Mouse (Mus musculus) heart, embryonic 10.5 days (tissue): ENCODE measurements at regions not wholly inside any gene's neighbourhood (a gene's known extent, or its start where the extent isn't known, plus 50 kb on each side); places are given as distances from the start of the nearest gene placed in this dataset.
A peak's percentile ranks its signal among the peaks of the same experiment; 100 is the strongest.

Experiments
- DNase-seq: peaks from one replicate; pipeline ENCODE4 v3.0.0-alpha.2; 2017; ENCODE audit warnings: low spot score
- H3K27ac ChIP-seq: fragments of 300-500 bp; sonication (generic); 2 replicates; pipeline ENCODE4 v1.5.1; 2016; ENCODE audit warnings: mild to moderate bottlenecking
- H3K27me3 ChIP-seq: fragments of 300-500 bp; sonication (generic); 2 replicates; pipeline ENCODE4 v1.6.1; 2016; ENCODE audit warnings: mild to moderate bottlenecking; ENCODE audit not compliant: poor library complexity, insufficient read depth, severe bottlenecking
- H3K36me3 ChIP-seq: fragments of 300-500 bp; sonication (generic); 2 replicates; pipeline ENCODE4 v1.6.1; 2016; ENCODE audit warnings: mild to moderate bottlenecking, moderate library complexity
- H3K4me1 ChIP-seq: fragments of 300-500 bp; sonication (generic); 2 replicates; pipeline ENCODE4 v1.6.1; 2016; ENCODE audit warnings: mild to moderate bottlenecking
- H3K4me3 ChIP-seq: fragments of 300-500 bp; sonication (generic); 2 replicates; pipeline ENCODE4 v1.5.1; 2016; ENCODE audit warnings: mild to moderate bottlenecking, moderate library complexity
- H3K9me3 ChIP-seq: fragments of 300-500 bp; sonication (generic); 2 replicates; pipeline ENCODE4 v1.6.1; 2016; ENCODE audit warnings: mild to moderate bottlenecking, moderate library complexity
- whole genome bisulfite sequencing: fragments of 180-500 bp; shearing (Covaris S2); methylation state at CpG from one replicate; pipeline ENCODE4 v1.1.7; 2016; 5-methylcytosine and 5-hydroxymethylcytosine counted together

GRCm38 (mm10) chr19:44659316-44659715 is 96.5 kb upstream of the Pax2 start:
- H3K27me3 ChIP-seq, result peaks cover 92% of the 10 kb centered on the region
- H3K9me3 ChIP-seq, result no peaks in the 10 kb centered on the region
- peaks cover 9% of the 10 kb centered on the region; the same call in 1 of the 2 replicates for H3K4me1 ChIP-seq
- DNase-seq, result no peak
- H3K4me3 ChIP-seq, result no peak overlapping the region
- H3K36me3 ChIP-seq, result no peaks in the 10 kb centered on the region
- no peak overlapping the region for H3K27ac ChIP-seq
- 26% methylated on average over 10 of the region's 10 CpGs for WGBS

GRCm38 (mm10) chr19:44669535-44669958 is 86.3 kb upstream of the Pax2 start:
- DNase-seq, result no peak
- under 1% methylated on average over 14 of the region's 14 CpGs for WGBS
- H3K36me3 ChIP-seq, result no peaks in the 10 kb centered on the region
- H3K4me1 ChIP-seq, result peaks cover 31% of the 10 kb centered on the region
- H3K27ac ChIP-seq, result no peak overlapping the region
- peaks cover 99% of the 10 kb centered on the region for H3K27me3 ChIP-seq
- H3K9me3 ChIP-seq, result no peaks in the 10 kb centered on the region
- H3K4me3 ChIP-seq, result peak overlapping the region; percentile 51

GRCm38 (mm10) chr19:44674621-44675245 is 81.1 kb upstream of the Pax2 start:
- DNase-seq, result no peak
- WGBS, result 11% methylated on average over 45 of the region's 45 CpGs
- Histone ChIP-seq H3K27me3 (peaks cover 100% of the 10 kb centered on the region), H3K9me3 (no peaks in the 10 kb centered on the region), H3K4me3 (no peak overlapping the region), H3K4me1 (peaks cover 26% of the 10 kb centered on the region), H3K36me3 (no peaks in the 10 kb centered on the region), H3K27ac (no peak overlapping the region)

- H3K36me3 ChIP-seq, result no peaks in the 10 kb centered on the region
- 8% methylated on average over 12 of the region's 12 CpGs for WGBS
- no peak for DNase-seq
- H3K4me3 ChIP-seq, result no peak overlapping the region
- no peak overlapping the region for H3K27ac ChIP-seq
- peaks cover 100% of the 10 kb centered on the region for H3K27me3 ChIP-seq
- no peaks in the 10 kb centered on the region for H3K9me3 ChIP-seq
- peaks cover 7% of the 10 kb centered on the region for H3K4me1 ChIP-seq
These were observed 79.2 kb upstream of the Pax2 start for GRCm38 (mm10) chr19:44676555-44677120.

GRCm38 (mm10) chr19:44677295-44677694 is 78.5 kb upstream of the Pax2 start:
- 56% methylated on average over 8 of the region's 8 CpGs for WGBS

GRCm38 (mm10) chr19:44678686-44679085 is 77.2 kb upstream of the Pax2 start:
- 63% methylated on average over 1 of the region's 1 CpGs for WGBS

More at GRCm38 (mm10) chr19:44677295-44677694, 78.5 kb upstream of the Pax2 start:
- DNase-seq, result no peak
- Histone ChIP-seq H3K27ac (no peak overlapping the region), H3K4me3 (no peak overlapping the region), H3K4me1 (peaks cover under 1% of the 10 kb centered on the region), H3K9me3 (no peaks in the 10 kb centered on the region), H3K27me3 (peaks cover 100% of the 10 kb centered on the region), H3K36me3 (no peaks in the 10 kb centered on the region)

GRCm38 (mm10) chr19:44681675-44682074 is 74.2 kb upstream of the Pax2 start:
- DNase-seq, result no peak
- WGBS, result 20% methylated on average over 8 of the region's 8 CpGs

More at GRCm38 (mm10) chr19:44678686-44679085, 77.2 kb upstream of the Pax2 start:
- Histone ChIP-seq H3K4me1 (no peaks in the 10 kb centered on the region; the same call in 1 of the 2 replicates), H3K9me3 (no peaks in the 10 kb centered on the region), H3K27me3 (peaks cover 100% of the 10 kb centered on the region), H3K4me3 (no peak overlapping the region), H3K36me3 (no peaks in the 10 kb centered on the region), H3K27ac (no peak overlapping the region)
- no peak for DNase-seq

GRCm38 (mm10) chr19:44683191-44683590 is 72.7 kb upstream of the Pax2 start:
- Histone ChIP-seq H3K27ac (no peak overlapping the region), H3K36me3 (no peaks in the 10 kb centered on the region), H3K27me3 (peaks cover 100% of the 10 kb centered on the region), H3K4me1 (peaks cover 5% of the 10 kb centered on the region), H3K4me3 (no peak overlapping the region), H3K9me3 (no peaks in the 10 kb centered on the region)
- DNase-seq, result no peak
- WGBS, result 4% methylated on average over 12 of the region's 12 CpGs

More at GRCm38 (mm10) chr19:44681675-44682074, 74.2 kb upstream of the Pax2 start:
- Histone ChIP-seq H3K27ac (no peak overlapping the region), H3K9me3 (no peaks in the 10 kb centered on the region), H3K27me3 (peaks cover 100% of the 10 kb centered on the region), H3K36me3 (no peaks in the 10 kb centered on the region), H3K4me1 (peaks cover 5% of the 10 kb centered on the region), H3K4me3 (no peak overlapping the region)

GRCm38 (mm10) chr19:44684061-44684514 is 71.8 kb upstream of the Pax2 start:
- H3K4me3 ChIP-seq, result peak overlapping the region; percentile 55
- WGBS, result 1% methylated on average over 48 of the region's 48 CpGs
- H3K27me3 ChIP-seq, result peaks cover 100% of the 10 kb centered on the region
- no peak overlapping the region for H3K27ac ChIP-seq
- peaks cover 5% of the 10 kb centered on the region for H3K4me1 ChIP-seq
- H3K36me3 ChIP-seq, result no peaks in the 10 kb centered on the region
- no peaks in the 10 kb centered on the region for H3K9me3 ChIP-seq
- no peak for DNase-seq

GRCm38 (mm10) chr19:44686061-44686460 is 69.8 kb upstream of the Pax2 start:
- H3K9me3 ChIP-seq, result no peaks in the 10 kb centered on the region

GRCm38 (mm10) chr19:44692396-44692795 is 63.4 kb upstream of the Pax2 start:
- no peak for DNase-seq
- no peaks in the 10 kb centered on the region for H3K9me3 ChIP-seq
- H3K27me3 ChIP-seq, result peaks cover 92% of the 10 kb centered on the region
- H3K36me3 ChIP-seq, result no peaks in the 10 kb centered on the region
- H3K27ac ChIP-seq, result no peak overlapping the region
- WGBS, result 1% methylated on average over 17 of the region's 17 CpGs
- H3K4me3 ChIP-seq, result peak overlapping the region; percentile 31
- peaks cover 6% of the 10 kb centered on the region for H3K4me1 ChIP-seq

More at GRCm38 (mm10) chr19:44686061-44686460, 69.8 kb upstream of the Pax2 start:
- Histone ChIP-seq H3K27ac (no peak overlapping the region), H3K4me3 (no peak overlapping the region), H3K27me3 (peaks cover 95% of the 10 kb centered on the region), H3K4me1 (peaks cover 5% of the 10 kb centered on the region), H3K36me3 (no peaks in the 10 kb centered on the region)
- DNase-seq, result no peak
- WGBS, result 36% methylated on average over 7 of the region's 7 CpGs

- WGBS, result 1% methylated on average over 16 of the region's 16 CpGs
- Histone ChIP-seq H3K36me3 (no peaks in the 10 kb centered on the region), H3K4me1 (peaks cover 6% of the 10 kb centered on the region), H3K9me3 (no peaks in the 10 kb centered on the region), H3K27ac (no peak overlapping the region), H3K4me3 (peak overlapping the region; percentile 31), H3K27me3 (peaks cover 92% of the 10 kb centered on the region)
- no peak for DNase-seq
These were observed 63.0 kb upstream of the Pax2 start for GRCm38 (mm10) chr19:44692816-44693215.

GRCm38 (mm10) chr19:44695331-44695730 is 60.5 kb upstream of the Pax2 start:
- no peaks in the 10 kb centered on the region for H3K9me3 ChIP-seq
- 9% methylated on average over 3 of the region's 3 CpGs for WGBS
- H3K4me3 ChIP-seq, result no peak overlapping the region
- H3K4me1 ChIP-seq, result peaks cover 12% of the 10 kb centered on the region
- H3K27me3 ChIP-seq, result peaks cover 97% of the 10 kb centered on the region
- no peak for DNase-seq
- no peak overlapping the region for H3K27ac ChIP-seq
- no peaks in the 10 kb centered on the region for H3K36me3 ChIP-seq
